Mouse (Mus musculus) cerebellum, postnatal 36 days (tissue): ENCODE results near the gene Lrmda.

Experiments used
- DNase-seq, 2 experiments: peaks; one replicate each; pipeline ENCODE4 v3.0.0; 2021 to 2022; ENCODE audit warnings: mixed read lengths in 2 of 2

The Lrmda gene

GRCm38 (mm10) chr14:22046262-22046856, 26.8 kb downstream of the Lrmda start:
- no peak for DNase-seq

GRCm38 (mm10) chr14:22048068-22048899, 28.8 kb downstream of the Lrmda start:
- DNase-seq, result no peak

GRCm38 (mm10) chr14:22048900-22049199, 29.3 kb downstream of the Lrmda start:
- no peak for DNase-seq

- DNase-seq, result no peak
Observed at GRCm38 (mm10) chr14:22049282-22049681, 29.8 kb downstream of the Lrmda start.

GRCm38 (mm10) chr14:22051941-22052664, 32.6 kb downstream of the Lrmda start:
- no peak for DNase-seq

GRCm38 (mm10) chr14:22055630-22056029, 36.1 kb downstream of the Lrmda start:
- no peak for DNase-seq

- no peak for DNase-seq
Observed at GRCm38 (mm10) chr14:22056246-22056645, 36.7 kb downstream of the Lrmda start.

GRCm38 (mm10) chr14:22058729-22059128, 39.2 kb downstream of the Lrmda start:
- DNase-seq, result no peak

GRCm38 (mm10) chr14:22059348-22059861, 39.9 kb downstream of the Lrmda start:
- no peak for DNase-seq

GRCm38 (mm10) chr14:22060787-22061186, 41.3 kb downstream of the Lrmda start:
- DNase-seq, result no peak

- no peak for DNase-seq
Observed at GRCm38 (mm10) chr14:22062117-22062855, 42.8 kb downstream of the Lrmda start.

- no peak for DNase-seq
Observed at GRCm38 (mm10) chr14:22069169-22069568, 49.7 kb downstream of the Lrmda start.

GRCm38 (mm10) chr14:22073385-22073784, 53.9 kb downstream of the Lrmda start:
- DNase-seq, result no peak

GRCm38 (mm10) chr14:22074229-22074628, 54.7 kb downstream of the Lrmda start:
- no peak for DNase-seq

GRCm38 (mm10) chr14:22083931-22084330, 64.4 kb downstream of the Lrmda start:
- no peak for DNase-seq

GRCm38 (mm10) chr14:22085411-22085810, 65.9 kb downstream of the Lrmda start:
- no peak for DNase-seq

GRCm38 (mm10) chr14:22088604-22089003, 69.1 kb downstream of the Lrmda start:
- no peak for DNase-seq

GRCm38 (mm10) chr14:22089331-22089730, 69.8 kb downstream of the Lrmda start:
- DNase-seq, result no peak

- no peak for DNase-seq
Observed at GRCm38 (mm10) chr14:22089866-22090470, 70.5 kb downstream of the Lrmda start.

GRCm38 (mm10) chr14:22090778-22091211, 71.3 kb downstream of the Lrmda start:
- no peak for DNase-seq

GRCm38 (mm10) chr14:22091306-22091705, 71.8 kb downstream of the Lrmda start:
- no peak for DNase-seq

GRCm38 (mm10) chr14:22093124-22093523, 73.6 kb downstream of the Lrmda start:
- no peak for DNase-seq
